Mouse (Mus musculus) neural tube, embryonic 13.5 days (tissue): Measurements from ENCODE around the gene Dnajc1. TPM values are rescaled to one million over a fixed set of nuclear protein-coding genes. Genes with fewer than 3 reads are reported as not detected.

ENCODE experiments used
- ATAC-seq: fragments of 200-750 bp; cut with Nextera tagmentation; 2 replicates; pipeline ENCODE4 v1.8.0; 2017; ENCODE audit warnings: low read depth, mild to moderate bottlenecking, moderate TSS enrichment, moderate library complexity
- H3K27ac ChIP-seq: fragments of 300-500 bp; sonication (generic); replicated peaks from 2 replicates; pipeline ENCODE4 v1.5.1; 2015; ENCODE audit warnings: moderate library complexity, mild to moderate bottlenecking, inconsistent platforms
- H3K27me3 ChIP-seq: fragments of 300-500 bp; sonication (generic); 2 replicates; pipeline ENCODE4 v1.6.1; 2015; ENCODE audit warnings: mild to moderate bottlenecking, inconsistent platforms
- H3K36me3 ChIP-seq: fragments of 300-500 bp; sonication (generic); 2 replicates; pipeline ENCODE4 v1.6.1; 2015; ENCODE audit warnings: mild to moderate bottlenecking, inconsistent platforms
- H3K4me1 ChIP-seq: fragments of 300-500 bp; sonication (generic); replicated peaks from 2 replicates; pipeline ENCODE4 v1.6.1; 2015; ENCODE audit warnings: inconsistent platforms
- H3K4me2 ChIP-seq: fragments of 300-500 bp; sonication (generic); 2 replicates; pipeline ENCODE4 v1.6.1; 2015; ENCODE audit warnings: inconsistent platforms, mild to moderate bottlenecking, moderate library complexity
- H3K4me3 ChIP-seq: fragments of 300-500 bp; sonication (generic); 2 replicates; pipeline ENCODE4 v1.5.1; 2015; ENCODE audit warnings: mild to moderate bottlenecking, inconsistent platforms
- H3K9ac ChIP-seq: fragments of 300-500 bp; sonication (generic); 2 replicates; pipeline ENCODE4 v1.6.1; 2015; ENCODE audit warnings: moderate library complexity, mild to moderate bottlenecking, inconsistent platforms
- H3K9me3 ChIP-seq: fragments of 300-500 bp; sonication (generic); 2 replicates; pipeline ENCODE4 v1.6.1; 2016; ENCODE audit warnings: inconsistent platforms
- WGBS: fragments of 180-500 bp; shearing (Covaris S2); methylation state at CpG from one replicate; pipeline ENCODE4 v1.1.7; 2015; 5-methylcytosine and 5-hydroxymethylcytosine counted together
- polyA plus RNA-seq: library from polyadenylated mRNA; unstranded; fragments of >200 nt; fragmentation: Nextera tagmentation; extraction: Ambion mirVana; gene quantifications from 2 replicates; pipeline ENCODE4 v1.2.1, GENCODE M21; 2015

Gene Dnajc1
- polyA plus RNA-seq, 1 experiment from 2014 or later = 23.4 TPM

DNA sequence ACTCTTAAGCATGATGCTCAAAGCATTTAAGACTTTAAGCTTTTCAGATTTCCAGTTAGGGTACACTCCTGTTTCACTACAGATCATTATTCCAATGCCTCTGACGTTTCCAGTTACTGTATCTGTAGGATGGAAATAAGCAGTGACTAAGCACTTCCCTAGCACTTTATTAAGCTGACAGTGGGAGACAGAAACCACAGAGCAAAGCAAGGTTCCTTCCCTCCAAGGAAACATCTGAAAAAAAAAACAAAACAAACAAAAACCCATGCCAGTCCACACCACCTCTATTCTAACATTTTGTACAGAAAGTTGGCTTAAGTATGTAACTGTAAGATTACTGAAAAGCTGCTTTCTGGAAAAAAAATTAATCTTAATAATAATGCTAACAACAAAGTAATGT lies 130.3 kb downstream of the Dnajc1 start:
- Histone ChIP-seq H3K36me3 (peaks cover 3% of the 10 kb centered on the region; the same call in 1 of the 2 replicates), H3K27me3 (no peaks in the 10 kb centered on the region), H3K4me2 (no peak overlapping the region), H3K9me3 (no peaks in the 10 kb centered on the region), H3K27ac (no peak overlapping the region), H3K4me3 (no peak overlapping the region), H3K4me1 (no peaks in the 10 kb centered on the region), H3K9ac (no peak overlapping the region)
- WGBS = 43% methylated on average over 1 of the region's 1 CpGs
- no peak for ATAC-seq

- Histone ChIP-seq H3K9me3 (no peaks in the 10 kb centered on the region; the same call in none of the 2 replicates), H3K27me3 (no peaks in the 10 kb centered on the region), H3K36me3 (peaks cover 20% of the 10 kb centered on the region), H3K4me3 (no peak overlapping the region), H3K9ac (no peak overlapping the region), H3K4me1 (no peaks in the 10 kb centered on the region), H3K27ac (no peak overlapping the region), H3K4me2 (no peak overlapping the region)
- 91% methylated on average over 3 of the region's 3 CpGs for WGBS
- no peak for ATAC-seq
Observed at GRCm38 (mm10) chr2:18249224-18249623, 143.4 kb downstream of the Dnajc1 start.

DNA sequence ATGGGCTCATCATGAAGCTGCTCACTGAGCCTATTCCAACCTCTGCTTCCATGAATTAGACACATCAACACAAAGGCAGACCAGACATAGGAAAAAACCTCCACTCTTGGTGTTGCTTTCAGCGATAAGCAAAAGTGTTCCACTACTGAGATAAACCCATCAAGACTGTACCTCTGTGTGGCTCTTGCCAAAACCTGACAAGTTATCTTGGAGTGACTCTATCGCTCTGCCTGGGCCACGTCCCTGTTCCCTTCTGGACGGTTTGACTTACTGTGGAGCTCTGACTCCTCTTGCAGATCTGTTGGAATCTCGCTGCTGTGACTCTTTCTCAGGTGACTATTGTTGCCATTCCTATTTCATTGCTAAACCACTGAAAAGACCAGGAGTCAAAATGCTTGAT lies 157.1 kb downstream of the Dnajc1 start:
- ATAC-seq = no peak
- H3K27me3 ChIP-seq = no peaks in the 10 kb centered on the region
- H3K36me3 ChIP-seq = no peaks in the 10 kb centered on the region
- no peak overlapping the region for H3K4me3 ChIP-seq
- H3K9me3 ChIP-seq = no peaks in the 10 kb centered on the region
- H3K4me1 ChIP-seq = peaks cover 13% of the 10 kb centered on the region
- H3K27ac ChIP-seq = no peak overlapping the region
- H3K4me2 ChIP-seq = no peak overlapping the region
- WGBS = 92% methylated on average over 5 of the region's 5 CpGs
- no peak overlapping the region for H3K9ac ChIP-seq

- H3K9ac ChIP-seq = no peak overlapping the region
- H3K27me3 ChIP-seq = no peaks in the 10 kb centered on the region
- H3K4me1 ChIP-seq = peaks cover 19% of the 10 kb centered on the region
- H3K36me3 ChIP-seq = no peaks in the 10 kb centered on the region
- ATAC-seq = no peak
- WGBS = 5% methylated on average over 5 of the region's 5 CpGs
- no peak overlapping the region for H3K4me3 ChIP-seq
- no peaks in the 10 kb centered on the region for H3K9me3 ChIP-seq
- H3K4me2 ChIP-seq = no peak overlapping the region
- H3K27ac ChIP-seq = no peak overlapping the region
Observed at GRCm38 (mm10) chr2:18232883-18233567, 159.6 kb downstream of the Dnajc1 start.

DNA sequence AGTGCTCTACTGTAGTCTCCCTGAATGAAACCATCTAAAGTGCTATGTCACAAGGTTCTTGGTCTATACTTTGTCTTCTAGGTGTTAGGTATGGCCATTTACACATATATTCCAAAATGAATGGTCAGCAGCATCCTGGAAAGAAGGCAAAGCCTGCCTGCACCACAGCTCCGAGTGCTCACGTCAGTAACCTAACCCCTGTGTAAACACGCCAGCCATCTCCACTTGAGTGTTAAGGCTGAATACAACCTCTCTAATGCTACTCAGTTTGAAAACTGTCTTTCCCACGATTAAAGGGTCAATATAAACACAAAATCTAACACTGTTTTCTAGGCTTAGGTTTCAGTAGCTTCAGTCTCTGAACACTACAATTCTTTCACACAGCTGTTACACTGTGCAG lies 161.5 kb downstream of the Dnajc1 start:
- WGBS = 69% methylated on average over 4 of the region's 4 CpGs
- Histone ChIP-seq H3K27ac (no peak overlapping the region), H3K4me2 (no peak overlapping the region), H3K27me3 (no peaks in the 10 kb centered on the region), H3K4me1 (peaks cover 19% of the 10 kb centered on the region), H3K9me3 (no peaks in the 10 kb centered on the region), H3K36me3 (no peaks in the 10 kb centered on the region), H3K9ac (no peak overlapping the region), H3K4me3 (no peak overlapping the region)
- no peak for ATAC-seq

- Histone ChIP-seq H3K27me3 (no peaks in the 10 kb centered on the region), H3K4me3 (no peak overlapping the region), H3K27ac (no peak overlapping the region), H3K4me2 (no peak overlapping the region), H3K4me1 (peaks cover 18% of the 10 kb centered on the region), H3K36me3 (no peaks in the 10 kb centered on the region), H3K9ac (no peak overlapping the region), H3K9me3 (no peaks in the 10 kb centered on the region)
- ATAC-seq = no peak
- 13% methylated on average over 2 of the region's 2 CpGs for WGBS
Observed at GRCm38 (mm10) chr2:18229279-18229678, 163.4 kb downstream of the Dnajc1 start.

DNA sequence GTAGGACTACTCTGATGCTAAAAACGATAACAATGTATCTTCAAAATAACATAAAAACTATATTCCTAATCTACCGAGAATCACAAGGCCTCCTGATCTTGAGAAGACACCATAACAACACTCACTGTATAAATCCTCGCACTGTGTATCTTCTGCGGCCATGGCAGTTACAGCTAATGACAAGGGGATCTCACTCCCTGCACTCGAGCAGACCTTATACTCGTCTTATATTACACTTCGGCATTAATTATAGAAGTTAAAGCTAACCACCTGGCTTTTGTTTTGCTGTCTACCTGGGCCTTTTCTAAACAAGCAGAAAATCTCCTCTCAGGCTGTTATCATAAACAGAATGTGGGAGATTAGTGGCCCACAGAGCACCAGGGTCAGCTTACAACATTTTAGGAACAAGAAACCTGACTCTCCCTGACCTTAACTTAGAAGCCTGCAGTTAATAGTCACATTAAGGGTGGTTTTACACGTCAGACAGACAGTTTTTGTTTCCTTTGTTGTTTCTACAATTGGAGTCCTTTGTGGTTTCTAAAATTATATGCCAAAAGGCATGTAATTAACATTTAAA lies 164.1 kb downstream of the Dnajc1 start:
- Histone ChIP-seq H3K9me3 (no peaks in the 10 kb centered on the region), H3K27ac (no peak overlapping the region), H3K4me2 (no peak overlapping the region), H3K4me3 (no peak overlapping the region), H3K4me1 (peaks cover 13% of the 10 kb centered on the region), H3K9ac (no peak overlapping the region), H3K36me3 (no peaks in the 10 kb centered on the region), H3K27me3 (no peaks in the 10 kb centered on the region)
- 70% methylated on average over 8 of the region's 8 CpGs for WGBS
- ATAC-seq = no peak

DNA sequence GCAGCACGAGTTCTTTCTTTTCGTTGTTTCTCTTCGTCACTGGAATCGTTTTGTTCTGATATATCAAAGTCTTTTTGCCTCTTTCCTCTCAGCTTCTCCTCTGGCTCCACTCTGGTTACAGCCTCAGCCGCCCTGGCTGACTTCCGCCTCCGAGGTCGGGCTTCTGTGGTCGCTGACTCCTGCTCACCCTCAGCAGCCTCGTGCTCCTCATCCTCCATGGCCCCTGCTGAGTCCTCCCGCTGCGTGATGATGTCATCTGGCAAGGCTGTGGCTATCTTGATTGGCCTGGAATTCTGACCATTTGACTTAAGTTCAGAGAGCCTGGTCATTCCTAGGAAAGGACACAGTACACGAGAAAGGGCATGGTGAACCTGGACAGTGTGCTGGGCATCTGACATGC lies 173.1 kb downstream of the Dnajc1 start:
- Histone ChIP-seq H3K4me1 (no peaks in the 10 kb centered on the region; the same call in 1 of the 2 replicates), H3K4me2 (no peak overlapping the region), H3K9me3 (no peaks in the 10 kb centered on the region), H3K27ac (no peak overlapping the region), H3K27me3 (no peaks in the 10 kb centered on the region), H3K4me3 (no peak overlapping the region), H3K9ac (no peak overlapping the region), H3K36me3 (peaks cover 58% of the 10 kb centered on the region)
- WGBS = 83% methylated on average over 13 of the region's 13 CpGs
- no peak for ATAC-seq

- no peak for ATAC-seq
- no peak overlapping the region for H3K4me2 ChIP-seq
- no peaks in the 10 kb centered on the region for H3K27me3 ChIP-seq
- 85% methylated on average over 8 of the region's 8 CpGs for WGBS
- no peak overlapping the region for H3K4me3 ChIP-seq
- H3K9me3 ChIP-seq = no peaks in the 10 kb centered on the region
- H3K4me1 ChIP-seq = no peaks in the 10 kb centered on the region; the same call in 1 of the 2 replicates
- H3K36me3 ChIP-seq = peaks cover 63% of the 10 kb centered on the region
- no peak overlapping the region for H3K27ac ChIP-seq
- H3K9ac ChIP-seq = no peak overlapping the region
Observed at GRCm38 (mm10) chr2:18219136-18219535, 173.5 kb downstream of the Dnajc1 start.

DNA sequence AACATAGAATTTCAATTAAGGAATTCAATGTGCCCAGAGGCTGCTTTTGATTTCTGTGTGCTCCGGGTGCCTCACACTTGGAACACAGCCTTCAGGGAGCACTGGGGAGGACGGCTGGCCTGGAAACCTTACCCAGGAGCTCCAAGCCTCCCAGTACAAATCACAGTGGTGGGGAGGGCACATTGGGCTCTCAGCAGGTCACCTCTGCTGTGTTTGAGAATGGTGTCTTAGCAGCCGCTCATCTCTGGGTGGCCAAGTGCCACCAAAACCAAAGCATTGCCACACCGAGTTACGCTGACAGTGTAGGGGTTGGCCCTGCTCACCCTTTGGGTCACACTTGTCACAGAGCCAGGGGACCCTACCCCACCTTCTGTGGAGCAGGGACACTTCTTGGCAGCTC lies 174.1 kb downstream of the Dnajc1 start:
- H3K4me2 ChIP-seq = no peak overlapping the region
- ATAC-seq = no peak
- no peak overlapping the region for H3K4me3 ChIP-seq
- peaks cover 68% of the 10 kb centered on the region for H3K36me3 ChIP-seq
- no peaks in the 10 kb centered on the region for H3K9me3 ChIP-seq
- no peaks in the 10 kb centered on the region; the same call in 1 of the 2 replicates for H3K4me1 ChIP-seq
- WGBS = 73% methylated on average over 5 of the region's 5 CpGs
- no peak overlapping the region for H3K9ac ChIP-seq
- H3K27me3 ChIP-seq = no peaks in the 10 kb centered on the region
- no peak overlapping the region for H3K27ac ChIP-seq

DNA sequence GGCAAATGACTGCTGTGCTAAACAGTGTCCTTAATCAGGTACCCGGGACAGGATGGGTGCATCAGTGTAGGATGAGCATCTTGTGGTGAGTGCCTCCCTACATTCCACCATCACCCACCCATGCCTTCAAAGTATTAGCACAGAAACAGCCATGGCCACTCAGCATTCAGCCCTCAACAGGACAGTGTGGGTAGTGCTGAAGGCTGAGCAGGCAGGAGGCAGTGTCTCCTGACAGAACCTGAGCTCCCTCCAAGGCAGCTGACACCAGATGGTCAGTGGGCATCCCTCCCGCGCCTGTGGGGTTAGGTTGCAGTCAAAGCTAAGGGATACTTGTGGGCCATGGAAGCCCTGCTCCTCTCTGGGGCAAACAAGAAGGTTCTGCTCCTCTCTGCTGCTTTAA lies 174.8 kb downstream of the Dnajc1 start:
- Histone ChIP-seq H3K4me3 (no peak overlapping the region), H3K9ac (no peak overlapping the region), H3K4me2 (no peak overlapping the region), H3K36me3 (peaks cover 73% of the 10 kb centered on the region), H3K9me3 (no peaks in the 10 kb centered on the region), H3K27me3 (no peaks in the 10 kb centered on the region), H3K4me1 (no peaks in the 10 kb centered on the region; the same call in 1 of the 2 replicates), H3K27ac (no peak overlapping the region)
- WGBS = 78% methylated on average over 3 of the region's 3 CpGs
- ATAC-seq = no peak

DNA sequence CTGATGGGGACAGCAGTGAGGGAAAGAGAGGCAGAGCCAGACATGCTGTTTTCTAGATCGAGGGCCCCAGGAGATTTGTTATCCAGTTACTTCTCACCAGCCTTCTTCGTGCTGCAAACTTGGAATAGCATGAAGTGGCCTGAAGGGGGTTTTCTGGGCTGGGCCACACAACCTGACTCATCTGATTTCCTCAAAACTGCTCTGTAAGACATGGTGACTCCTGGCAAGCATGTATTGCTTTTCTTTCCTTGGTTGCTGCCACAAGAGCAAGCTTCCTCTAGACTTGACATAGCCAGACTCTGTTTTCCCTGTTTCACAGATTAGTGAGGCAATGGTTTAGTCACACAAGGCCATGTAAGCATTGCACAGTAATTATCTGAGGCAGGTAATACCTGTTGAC lies 178.6 kb downstream of the Dnajc1 start:
- Histone ChIP-seq H3K36me3 (peaks cover 87% of the 10 kb centered on the region), H3K4me3 (no peak overlapping the region), H3K9me3 (no peaks in the 10 kb centered on the region), H3K4me2 (no peak overlapping the region), H3K27me3 (no peaks in the 10 kb centered on the region), H3K4me1 (no peaks in the 10 kb centered on the region; the same call in 1 of the 2 replicates), H3K27ac (no peak overlapping the region), H3K9ac (no peak overlapping the region)
- 96% methylated on average over 2 of the region's 2 CpGs for WGBS
- no peak for ATAC-seq

GRCm38 (mm10) chr2:18209948-18210347 lies 182.7 kb downstream of the Dnajc1 start:
- Histone ChIP-seq H3K4me3 (no peak overlapping the region), H3K36me3 (peaks cover 85% of the 10 kb centered on the region), H3K27ac (no peak overlapping the region), H3K9me3 (no peaks in the 10 kb centered on the region), H3K27me3 (no peaks in the 10 kb centered on the region), H3K4me2 (no peak overlapping the region), H3K9ac (no peak overlapping the region), H3K4me1 (peaks cover 7% of the 10 kb centered on the region)
- WGBS = 91% methylated on average over 4 of the region's 4 CpGs
- no peak for ATAC-seq
